Mouse (Mus musculus): ENCODE measurements at regions not wholly inside any gene's neighbourhood (a gene's known extent, or its start where the extent isn't known, plus 50 kb on each side); places are given as distances from the start of the nearest gene placed in this dataset.

GRCm38 (mm10) chr1:121051496-121052119, 280.8 kb downstream of the Insig2 start:
- DNase-seq, result no peak

- no peak for DNase-seq
Observed at GRCm38 (mm10) chr1:121052120-121052501, 280.3 kb downstream of the Insig2 start.

- peak; percentile 17 for DNase-seq
Observed at GRCm38 (mm10) chr1:121053692-121054091, 278.7 kb downstream of the Insig2 start.

GRCm38 (mm10) chr1:121074569-121074968, 257.8 kb downstream of the Insig2 start:
- no peak for DNase-seq

GRCm38 (mm10) chr1:121082839-121083238, 249.6 kb downstream of the Insig2 start:
- DNase-seq, result no peak

GRCm38 (mm10) chr1:121085101-121085727, 247.2 kb downstream of the Insig2 start:
- no peak for DNase-seq

GRCm38 (mm10) chr1:121087124-121087887, 245.1 kb downstream of the Insig2 start:
- DNase-seq, result no peak

GRCm38 (mm10) chr1:121090628-121091027, 241.8 kb downstream of the Insig2 start:
- DNase-seq, result no peak

- DNase-seq, result no peak
Observed at GRCm38 (mm10) chr1:121092870-121093269, 239.5 kb downstream of the Insig2 start.

- peak; percentile 32 for DNase-seq
Observed at GRCm38 (mm10) chr1:121096551-121097550, 235.5 kb downstream of the Insig2 start.

- DNase-seq, result no peak
Observed at GRCm38 (mm10) chr1:121111776-121112344, 220.5 kb downstream of the Insig2 start.

GRCm38 (mm10) chr1:121112464-121112863, 219.9 kb downstream of the Insig2 start:
- DNase-seq, result no peak

GRCm38 (mm10) chr1:121116626-121117025, 215.8 kb downstream of the Insig2 start:
- peak; percentile 26 for DNase-seq

GRCm38 (mm10) chr1:121123436-121123835, 209.0 kb downstream of the Insig2 start:
- no peak for DNase-seq

- no peak for DNase-seq
Observed at GRCm38 (mm10) chr1:121136284-121136683, 196.1 kb downstream of the Insig2 start.

GRCm38 (mm10) chr1:121136846-121137245, 195.5 kb downstream of the Insig2 start:
- no peak for DNase-seq

- no peak for DNase-seq
Observed at GRCm38 (mm10) chr1:121144981-121145380, 187.4 kb downstream of the Insig2 start.

GRCm38 (mm10) chr1:121153476-121153875, 178.9 kb downstream of the Insig2 start:
- no peak for DNase-seq

- DNase-seq, result no peak
Observed at GRCm38 (mm10) chr1:121154616-121155015, 177.8 kb downstream of the Insig2 start.

GRCm38 (mm10) chr1:121168651-121169050, 163.7 kb downstream of the Insig2 start:
- DNase-seq, result no peak

- no peak for DNase-seq
Observed at GRCm38 (mm10) chr1:121176541-121176940, 155.8 kb downstream of the Insig2 start.

All from lung, postnatal 14 days (tissue).